Mouse (Mus musculus) ES-Bruce4 (cell line): ENCODE measurements around the gene Naa11. TPM values are rescaled to one million over a fixed set of nuclear protein-coding genes. Genes with fewer than 3 reads are reported as not detected.

Experiments
- H3K27ac ChIP-seq: 2 replicates; pipeline ENCODE4 v1.5.1; 2012; ENCODE audit warnings: low read length, inconsistent platforms; ENCODE audit not compliant: insufficient read depth
- H3K27me3 ChIP-seq: 2 replicates; pipeline ENCODE4 v1.6.1; 2012; ENCODE audit warnings: mild to moderate bottlenecking, low read length, inconsistent platforms; ENCODE audit not compliant: control insufficient read depth, poor library complexity, insufficient read depth, severe bottlenecking
- H3K36me3 ChIP-seq: 2 replicates; pipeline ENCODE4 v1.6.1; 2012; ENCODE audit warnings: inconsistent platforms, mild to moderate bottlenecking, low read length, moderate library complexity; ENCODE audit not compliant: control insufficient read depth, poor library complexity, insufficient read depth, severe bottlenecking
- H3K4me1 ChIP-seq: one replicate; pipeline ENCODE4 v1.8.1; 2011; ENCODE audit warnings: low read length; ENCODE audit not compliant: control insufficient read depth, insufficient read depth
- H3K4me3 ChIP-seq: 2 replicates; pipeline ENCODE4 v1.5.1; 2011; ENCODE audit warnings: low read depth, mild to moderate bottlenecking, low read length
- H3K9ac ChIP-seq: 2 replicates; pipeline ENCODE4 v1.6.1; 2012; ENCODE audit warnings: low read depth, mild to moderate bottlenecking, inconsistent platforms; ENCODE audit not compliant: poor library complexity, severe bottlenecking
- H3K9me3 ChIP-seq: replicated peaks from 2 replicates; pipeline ENCODE4 v1.6.1; 2012; ENCODE audit warnings: mild to moderate bottlenecking, low read length, inconsistent platforms; ENCODE audit not compliant: control insufficient read depth, poor library complexity, insufficient read depth, severe bottlenecking
- CTCF ChIP-seq: IDR thresholded peaks from one replicate; pipeline ENCODE4 v1.8.1; 2011; ENCODE audit warnings: low read depth, low read length
- EP300 ChIP-seq: IDR thresholded peaks from 2 replicates; pipeline ENCODE4 v1.6.1; 2011; ENCODE audit warnings: low read depth, low read length; ENCODE audit not compliant: insufficient read depth
- POLR2A ChIP-seq: IDR thresholded peaks from one replicate; pipeline ENCODE4 v1.8.1; 2011; ENCODE audit warnings: low read length; ENCODE audit not compliant: insufficient read depth
- polyA plus RNA-seq: library from polyadenylated mRNA; stranded (reverse); fragments of >200 nt; gene quantifications from 2 replicates; pipeline ENCODE4 v1.2.4, GENCODE M21; 2011; ENCODE audit warnings: low read depth; ENCODE audit not compliant: missing spikeins, insufficient read depth, insufficient read length

Gene Naa11
- polyA plus RNA-seq, 1 experiment: 7.9 TPM

- Histone ChIP-seq H3K36me3 (no peaks in the 10 kb centered on the region), H3K4me3 (no peak overlapping the region), H3K9me3 (no peaks in the 10 kb centered on the region), H3K9ac (no peak overlapping the region), H3K27me3 (no peaks in the 10 kb centered on the region), H3K27ac (no peak overlapping the region), H3K4me1 (no peaks in the 10 kb centered on the region)
- no peak for TF ChIP-seq EP300
- no peak for TF ChIP-seq POLR2A
- TF ChIP-seq CTCF: no peak
Observed at GRCm38 (mm10) chr5:97413716-97414115, 21.5 kb upstream of the Naa11 start.

- Histone ChIP-seq H3K4me3 (no peak overlapping the region), H3K27me3 (no peaks in the 10 kb centered on the region), H3K27ac (no peak overlapping the region), H3K9me3 (no peaks in the 10 kb centered on the region), H3K4me1 (no peaks in the 10 kb centered on the region), H3K9ac (no peak overlapping the region), H3K36me3 (no peaks in the 10 kb centered on the region)
- no peak for TF ChIP-seq CTCF
- TF ChIP-seq POLR2A: no peak
- TF ChIP-seq EP300: no peak
Observed at GRCm38 (mm10) chr5:97410190-97410589, 18.0 kb upstream of the Naa11 start.

- Histone ChIP-seq H3K9ac (no peak overlapping the region), H3K9me3 (no peaks in the 10 kb centered on the region), H3K27me3 (no peaks in the 10 kb centered on the region), H3K27ac (no peak overlapping the region), H3K36me3 (no peaks in the 10 kb centered on the region), H3K4me1 (no peaks in the 10 kb centered on the region), H3K4me3 (no peak overlapping the region)
- TF ChIP-seq POLR2A (no peak), CTCF (no peak), EP300 (no peak)
Observed at GRCm38 (mm10) chr5:97409234-97409704, 17.1 kb upstream of the Naa11 start.

GRCm38 (mm10) chr5:97401042-97401441 is 8.9 kb upstream of the Naa11 start:
- Histone ChIP-seq H3K9ac (no peak overlapping the region), H3K4me3 (no peak overlapping the region), H3K27me3 (no peaks in the 10 kb centered on the region), H3K4me1 (no peaks in the 10 kb centered on the region), H3K27ac (no peak overlapping the region), H3K36me3 (no peaks in the 10 kb centered on the region), H3K9me3 (no peaks in the 10 kb centered on the region)
- TF ChIP-seq CTCF (no peak), EP300 (no peak), POLR2A (no peak)

- no peak overlapping the region for H3K9ac ChIP-seq
- H3K36me3 ChIP-seq: no peaks in the 10 kb centered on the region
- H3K27ac ChIP-seq: no peak overlapping the region
- no peaks in the 10 kb centered on the region for H3K9me3 ChIP-seq
- TF ChIP-seq CTCF: no peak
- TF ChIP-seq POLR2A: no peak
- TF ChIP-seq EP300: no peak
- no peaks in the 10 kb centered on the region for H3K4me1 ChIP-seq
- no peaks in the 10 kb centered on the region for H3K27me3 ChIP-seq
- no peak overlapping the region for H3K4me3 ChIP-seq
Observed at GRCm38 (mm10) chr5:97397585-97397984, 5.4 kb upstream of the Naa11 start.

- H3K9ac ChIP-seq: no peak overlapping the region
- H3K4me1 ChIP-seq: no peaks in the 10 kb centered on the region
- H3K9me3 ChIP-seq: no peaks in the 10 kb centered on the region
- H3K27ac ChIP-seq: no peak overlapping the region
- peaks cover 2% of the 10 kb centered on the region for H3K36me3 ChIP-seq
- no peak overlapping the region for H3K4me3 ChIP-seq
- no peak for TF ChIP-seq CTCF
- no peak for TF ChIP-seq EP300
- TF ChIP-seq POLR2A: no peak
- no peaks in the 10 kb centered on the region; the same call in 1 of the 2 replicates for H3K27me3 ChIP-seq
Observed at GRCm38 (mm10) chr5:97387622-97388021, 4.6 kb downstream of the Naa11 start.
